Mouse (Mus musculus) ES-E14 (cell line): ENCODE results near the gene Prdx6b. TPM values are rescaled to one million over a fixed set of nuclear protein-coding genes. Genes with fewer than 3 reads are reported as not detected.

Source experiments
- DNase-seq: peaks from one replicate; pipeline ENCODE4 v3.0.0-alpha.2; 2013; ENCODE audit warnings: low read depth, low spot score
- H3K27ac ChIP-seq: 2 replicates; pipeline ENCODE4 v1.5.1; 2012; ENCODE audit warnings: low read depth, mild to moderate bottlenecking, low read length, moderate library complexity, mixed read lengths; ENCODE audit not compliant: poor library complexity, insufficient read depth, severe bottlenecking
- H3K36me3 ChIP-seq: 2 replicates; pipeline ENCODE4 v1.6.1; 2012; ENCODE audit warnings: mild to moderate bottlenecking, low read length, moderate library complexity, mixed read lengths; ENCODE audit not compliant: control insufficient read depth, poor library complexity, insufficient read depth, severe bottlenecking
- H3K4me1 ChIP-seq, 2 experiments: fragments of 150-350 bp in 1 of 2; sonication (generic) in 1 of 2; 2 replicates each; pipeline ENCODE4 v1.6.1; 2012; ENCODE audit warnings: low read length in 2 of 2, mild to moderate bottlenecking in 1 of 2, mixed read lengths in 1 of 2; ENCODE audit not compliant: control insufficient read depth in 2 of 2, insufficient read depth in 2 of 2, poor library complexity in 1 of 2
- H3K4me3 ChIP-seq, 2 experiments: fragments of 150-350 bp in 1 of 2; sonication (generic) in 1 of 2; 2 replicates each; pipeline ENCODE4 v1.5.1; 2012; ENCODE audit warnings: low read length in 2 of 2, low read depth in 1 of 2, mild to moderate bottlenecking in 1 of 2, mixed read lengths in 1 of 2; ENCODE audit not compliant: insufficient read depth in 1 of 2, poor library complexity in 1 of 2, severe bottlenecking in 1 of 2
- H3K9ac ChIP-seq: 2 replicates; pipeline ENCODE4 v1.6.1; 2012; ENCODE audit warnings: low read depth, mild to moderate bottlenecking, low read length, mixed read lengths; ENCODE audit not compliant: poor library complexity, insufficient read depth, severe bottlenecking
- H3K9me3 ChIP-seq: fragments of 150-350 bp; sonication (generic); 2 replicates; pipeline ENCODE4 v1.6.1; 2012; ENCODE audit warnings: low read depth, mild to moderate bottlenecking, low read length; ENCODE audit not compliant: control insufficient read depth, insufficient read depth
- CHD2 ChIP-seq: IDR thresholded peaks from 2 replicates; pipeline ENCODE4 v1.6.1; 2014; ENCODE audit warnings: mild to moderate bottlenecking, low read depth, low read length, inconsistent platforms
- HCFC1 ChIP-seq: IDR thresholded peaks from 2 replicates; pipeline ENCODE4 v1.6.1; 2012; ENCODE audit warnings: low read length, inconsistent platforms, borderline replicate concordance; ENCODE audit not compliant: insufficient read depth
- MAFK ChIP-seq: IDR thresholded peaks from 2 replicates; pipeline ENCODE4 v1.6.1; 2014; ENCODE audit warnings: mild to moderate bottlenecking, low read depth, low read length, inconsistent platforms; ENCODE audit not compliant: insufficient read depth
- ZC3H11A ChIP-seq: IDR thresholded peaks from 2 replicates; pipeline ENCODE4 v1.6.1; 2012; ENCODE audit warnings: low read depth, mild to moderate bottlenecking, inconsistent platforms, low read length, borderline replicate concordance
- ZNF384 ChIP-seq: IDR thresholded peaks from 2 replicates; pipeline ENCODE4 v1.6.1; 2012; ENCODE audit warnings: low read depth, low read length, inconsistent platforms
- in situ Hi-C, 2 experiments: fragments of 600-800 bp; cut with MboI; formaldehyde crosslinking; loops; one replicate each; pipeline ENCODE4 v1.15.1; 2025; ENCODE audit warnings: low sequenced_read_pairs in 2 of 2, inconsistent platforms in 1 of 2; ENCODE audit not compliant: unreplicated experiment in 2 of 2
- total RNA-seq: library from RNA; depleted of rRNA; stranded (reverse); fragments of 300-350 nt; gene quantifications from 2 replicates; pipeline ENCODE4 v1.2.3, GENCODE M21; 2012; rRNA removed

The Prdx6b gene
- total RNA-seq, result not detected in 2 replicates

- H3K36me3 ChIP-seq, result no peaks in the 10 kb centered on the region
- DNase-seq, result no peak
- no peak for TF ChIP-seq CHD2
- TF ChIP-seq ZC3H11A, result no peak
- TF ChIP-seq HCFC1, result no peak
- TF ChIP-seq MAFK, result no peak
- no peak for TF ChIP-seq ZNF384
- H3K9me3 ChIP-seq, result no peaks in the 10 kb centered on the region
- H3K4me1 ChIP-seq, result no peaks in the 10 kb centered on the region
- H3K9ac ChIP-seq, result no peak within 1 kb of the TSS
- H3K27ac ChIP-seq, result no peak within 1 kb of the TSS
- in situ Hi-C loops, result no loop called here
- no peak within 1 kb of the TSS for H3K4me3 ChIP-seq
Measured at GRCm38 (mm10) chr2:80292172-80292571, at the start of gene Prdx6b. Gene Prdx6b, plus strand, starts transcription at chr2:80292472.

DNA sequence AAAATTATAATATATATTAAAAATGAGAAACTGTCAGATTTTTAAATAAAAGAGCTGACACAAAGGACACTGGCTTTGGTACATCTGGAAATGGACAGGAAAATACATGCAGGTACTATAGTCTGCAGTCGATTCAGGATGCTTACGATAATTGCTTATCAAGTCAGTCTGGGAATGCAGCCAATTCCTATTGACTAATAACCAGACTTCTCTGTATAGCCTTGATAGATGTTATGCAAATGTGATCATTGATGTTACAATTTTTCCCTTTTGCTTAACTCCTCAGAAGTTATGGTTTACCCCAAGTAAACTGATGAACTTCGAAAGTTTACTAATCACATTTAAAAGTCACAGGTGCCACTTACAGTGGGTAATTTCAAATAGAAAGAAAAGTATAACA is 44.8 kb upstream of the Prdx6b start:
- no peak overlapping the region for H3K27ac ChIP-seq
- no peaks in the 10 kb centered on the region for H3K4me1 ChIP-seq
- no peak for DNase-seq

GRCm38 (mm10) chr2:80247868-80248267 is 44.4 kb upstream of the Prdx6b start:
- H3K36me3 ChIP-seq, result no peaks in the 10 kb centered on the region
- TF ChIP-seq ZNF384 (no peak), MAFK (no peak), CHD2 (no peak), ZC3H11A (no peak), HCFC1 (no peak)
- H3K27ac ChIP-seq, result no peak overlapping the region
- H3K9ac ChIP-seq, result no peak overlapping the region
- in situ Hi-C loops, result no loop called here
- H3K4me1 ChIP-seq, result no peaks in the 10 kb centered on the region
- no peak for DNase-seq
- no peak overlapping the region for H3K4me3 ChIP-seq
- H3K9me3 ChIP-seq, result no peaks in the 10 kb centered on the region

More for the DNA sequence above, 44.8 kb upstream of the Prdx6b start:
- no peaks in the 10 kb centered on the region for H3K36me3 ChIP-seq
- no peak overlapping the region for H3K9ac ChIP-seq
- H3K4me3 ChIP-seq, result no peak overlapping the region
- H3K9me3 ChIP-seq, result no peaks in the 10 kb centered on the region
- in situ Hi-C loops, result no loop called here
- TF ChIP-seq ZC3H11A (no peak), ZNF384 (no peak), MAFK (no peak), CHD2 (no peak), HCFC1 (no peak)

- Histone ChIP-seq H3K4me3 (no peak overlapping the region), H3K9me3 (no peaks in the 10 kb centered on the region), H3K27ac (no peak overlapping the region), H3K4me1 (no peaks in the 10 kb centered on the region), H3K36me3 (no peaks in the 10 kb centered on the region), H3K9ac (no peak overlapping the region)
- no peak for DNase-seq
- TF ChIP-seq HCFC1, result no peak
- TF ChIP-seq ZC3H11A, result no peak
- in situ Hi-C loops, result no loop called here
Measured at GRCm38 (mm10) chr2:80259888-80260672, 32.2 kb upstream of the Prdx6b start.

GRCm38 (mm10) chr2:80266894-80267293 is 25.4 kb upstream of the Prdx6b start:
- in situ Hi-C loops, result loop anchor here in 1 of 2 experiments (5.0 kb wide), 1 partner anchor 400 kb away; no protein-coding TSS in a partner anchor
- Histone ChIP-seq H3K27ac (no peak overlapping the region), H3K4me1 (no peaks in the 10 kb centered on the region), H3K9me3 (no peaks in the 10 kb centered on the region), H3K36me3 (no peaks in the 10 kb centered on the region), H3K4me3 (no peak overlapping the region; a peak in 1 of 4 replicates), H3K9ac (no peak overlapping the region)
- DNase-seq, result peak; percentile 61
- TF ChIP-seq MAFK (no peak), CHD2 (no peak), HCFC1 (no peak), ZC3H11A (peak; percentile 79), ZNF384 (no peak)
